Mouse (Mus musculus): ENCODE results near the gene H3f3b. TPM values are rescaled to one million over a fixed set of nuclear protein-coding genes. Genes with fewer than 3 reads are reported as not detected.

The H3f3b gene
- total RNA-seq, 2 experiments from 2014 or later = 184 to 193 TPM

Other genes starting within 250 kb of the H3f3b start
- gene Caskin2, start 214.3 kb downstream of the H3f3b start, total RNA-seq (2021) = 10 to 100 TPM; 54.0 to 54.9 TPM
- 10 to 100 TPM in 1 of 2 experiments, 1 to 10 TPM in 1; 8.7 to 12.1 TPM for gene Tsen54, start 213.2 kb downstream of the H3f3b start, total RNA-seq (2021)
- 10 to 100 TPM; 15.0 to 18.2 TPM for gene Llgl2, start 203.9 kb downstream of the H3f3b start, total RNA-seq (2021)
- under 1 TPM; 0.07 to 0.14 TPM for gene Myo15b, start 169.6 kb downstream of the H3f3b start, total RNA-seq (2021)
- gene Smim5, start 128.0 kb downstream of the H3f3b start, total RNA-seq (2021) = 10 to 100 TPM; 19.6 to 20.4 TPM
- gene Smim6, start 115.9 kb downstream of the H3f3b start, total RNA-seq (2021) = under 1 TPM; 0.22 to 0.48 TPM
- 10 to 100 TPM; 20.6 to 23.8 TPM for gene Sap30bp, start 94.7 kb downstream of the H3f3b start, total RNA-seq (2021)
- 1 to 10 TPM; 7.1 to 8.9 TPM for gene Recql5, start 94.5 kb downstream of the H3f3b start, total RNA-seq (2021)
- 1 to 10 TPM; 4.3 to 4.5 TPM for gene Itgb4, start 53.3 kb downstream of the H3f3b start, total RNA-seq (2021)
- gene Galk1, start 15.2 kb downstream of the H3f3b start, total RNA-seq (2021) = 10 to 100 TPM; 18.6 to 19.3 TPM
- gene Unk, start 2.4 kb upstream of the H3f3b start, total RNA-seq (2021) = 10 to 100 TPM; 12.2 to 12.9 TPM
- 1 to 10 TPM in 1 of 2 experiments, under 1 TPM in 1; 0.81 to 1.7 TPM for gene Unc13d, start 50.0 kb upstream of the H3f3b start, total RNA-seq (2021)
- 10 to 100 TPM; 83.6 to 89.5 TPM for gene Wbp2, start 59.0 kb upstream of the H3f3b start, total RNA-seq (2021)
- gene Trim47, start 99.2 kb upstream of the H3f3b start, total RNA-seq (2021) = 10 to 100 TPM; 46.3 to 46.9 TPM
- gene Trim65, start 103.2 kb upstream of the H3f3b start, total RNA-seq (2021) = 1 to 10 TPM; 7.3 to 8.2 TPM
- 10 to 100 TPM; 55.5 to 56.3 TPM for gene Mrpl38, start 110.9 kb upstream of the H3f3b start, total RNA-seq (2021)
- gene Fbf1, start 140.2 kb upstream of the H3f3b start, total RNA-seq (2021) = 10 to 100 TPM; 15.1 to 17.2 TPM
- 10 to 100 TPM; 22.2 to 27.0 TPM for gene Ten1, start 170.9 kb upstream of the H3f3b start, total RNA-seq (2021)
- gene Acox1, start 171.1 kb upstream of the H3f3b start, total RNA-seq (2021) = 100 to 1,000 TPM; 101 to 116 TPM
- gene Evpl, start 210.1 kb upstream of the H3f3b start, total RNA-seq (2021) = under 1 TPM; 0.83 to 0.93 TPM
- 10 to 100 TPM; 54.4 to 55.6 TPM for gene Srp68, start 246.3 kb upstream of the H3f3b start, total RNA-seq (2021)